Mouse (Mus musculus) heart, embryonic 11.5 days (tissue): ENCODE measurements around the gene Tbc1d10a. TPM values are rescaled to one million over a fixed set of nuclear protein-coding genes. Genes with fewer than 3 reads are reported as not detected.
"Not testable (repeated sequence)": the region's sequence is repeated elsewhere in the genome, so short reads cannot be mapped to it uniquely, and the experiment has no call there.

Experiments used
- ATAC-seq: fragments of 200-750 bp; cut with Nextera tagmentation; replicated peaks from 2 replicates; pipeline ENCODE4 v1.8.0; 2017; ENCODE audit warnings: moderate library complexity; ENCODE audit not compliant: insufficient number of reproducible peaks, low FRiP score, low TSS enrichment
- H3K27ac ChIP-seq: fragments of 300-500 bp; sonication (generic); 2 replicates; pipeline ENCODE4 v1.5.1; 2014; ENCODE audit warnings: mild to moderate bottlenecking, low read depth, low read length
- H3K27me3 ChIP-seq: fragments of 300-500 bp; sonication (generic); 2 replicates; pipeline ENCODE4 v1.6.1; 2014; ENCODE audit warnings: mild to moderate bottlenecking, low read length, mixed read lengths; ENCODE audit not compliant: control insufficient read depth, insufficient read depth
- H3K36me3 ChIP-seq: fragments of 300-500 bp; sonication (generic); 2 replicates; pipeline ENCODE4 v1.6.1; 2014; ENCODE audit warnings: mild to moderate bottlenecking, low read length, moderate library complexity, mixed read lengths; ENCODE audit not compliant: control insufficient read depth, insufficient read depth
- H3K4me1 ChIP-seq: fragments of 300-500 bp; sonication (generic); 2 replicates; pipeline ENCODE4 v1.6.1; 2014; ENCODE audit warnings: low read length; ENCODE audit not compliant: control insufficient read depth, insufficient read depth
- H3K4me2 ChIP-seq: fragments of 300-500 bp; sonication (generic); 2 replicates; pipeline ENCODE4 v1.6.1; 2014; ENCODE audit warnings: mild to moderate bottlenecking, moderate library complexity
- H3K4me3 ChIP-seq: fragments of 300-500 bp; sonication (generic); 2 replicates; pipeline ENCODE4 v1.5.1; 2014; ENCODE audit warnings: low read depth, low read length
- H3K9ac ChIP-seq: fragments of 300-500 bp; sonication (generic); 2 replicates; pipeline ENCODE4 v1.6.1; 2014; ENCODE audit warnings: mild to moderate bottlenecking, low read depth, low read length, moderate library complexity
- H3K9me3 ChIP-seq: fragments of 300-500 bp; sonication (generic); replicated peaks from 2 replicates; pipeline ENCODE4 v1.6.1; 2016; ENCODE audit warnings: low read length; ENCODE audit not compliant: control insufficient read depth
- WGBS: fragments of 180-500 bp; shearing (Covaris S2); extraction: QIAGEN DNeasy Blood & Tissue Kit; methylation state at CpG from one replicate; pipeline ENCODE4 v1.1.7; 2014; ENCODE audit not compliant: insufficient replicate concordance; 5-methylcytosine and 5-hydroxymethylcytosine counted together
- polyA plus RNA-seq: library from polyadenylated mRNA; unstranded; fragments of >200 nt; fragmentation: Nextera tagmentation; extraction: Ambion mirVana; gene quantifications from 2 replicates; pipeline ENCODE4 v1.2.1, GENCODE M21; 2014

The Tbc1d10a gene
- polyA plus RNA-seq, 1 experiment from 2014 or later = 10.1 TPM

DNA sequence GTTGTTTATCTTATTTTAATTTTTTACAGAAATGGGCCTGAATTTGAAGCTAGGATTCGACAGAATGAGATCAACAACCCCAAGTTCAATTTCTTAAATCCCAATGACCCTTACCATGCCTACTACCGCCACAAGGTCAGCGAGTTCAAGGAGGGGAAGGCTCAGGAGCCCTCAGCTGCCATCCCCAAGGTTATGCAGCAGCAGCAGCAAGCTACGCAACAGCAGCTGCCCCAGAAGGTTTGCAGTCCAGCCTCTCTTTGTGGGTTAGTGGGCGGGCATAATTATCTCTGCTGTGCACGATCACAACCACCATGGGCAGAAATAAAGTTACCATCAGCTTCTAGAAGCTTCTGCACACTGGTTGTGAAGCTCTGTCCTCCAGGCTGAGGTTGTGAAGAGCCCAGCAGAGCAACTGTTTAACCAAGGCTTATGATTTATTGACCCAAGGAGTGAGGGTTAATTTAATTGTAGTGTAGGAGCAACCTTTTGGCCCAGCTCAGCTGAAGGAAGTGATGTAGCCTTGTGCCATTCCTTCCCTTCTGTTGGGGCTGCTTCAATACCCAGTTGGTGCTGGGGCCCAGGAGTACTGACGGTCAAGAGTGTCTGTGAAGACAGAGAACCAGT, 20.0 kb upstream of the Tbc1d10a start:
- WGBS = 92% methylated on average over 7 of the region's 7 CpGs
- Histone ChIP-seq H3K27ac (no peak overlapping the region), H3K9ac (no peak overlapping the region), H3K9me3 (no peaks in the 10 kb centered on the region), H3K36me3 (peaks cover 49% of the 10 kb centered on the region), H3K27me3 (no peaks in the 10 kb centered on the region), H3K4me3 (no peak overlapping the region), H3K4me1 (peaks cover under 1% of the 10 kb centered on the region), H3K4me2 (no peak overlapping the region)
- ATAC-seq = no peak

DNA sequence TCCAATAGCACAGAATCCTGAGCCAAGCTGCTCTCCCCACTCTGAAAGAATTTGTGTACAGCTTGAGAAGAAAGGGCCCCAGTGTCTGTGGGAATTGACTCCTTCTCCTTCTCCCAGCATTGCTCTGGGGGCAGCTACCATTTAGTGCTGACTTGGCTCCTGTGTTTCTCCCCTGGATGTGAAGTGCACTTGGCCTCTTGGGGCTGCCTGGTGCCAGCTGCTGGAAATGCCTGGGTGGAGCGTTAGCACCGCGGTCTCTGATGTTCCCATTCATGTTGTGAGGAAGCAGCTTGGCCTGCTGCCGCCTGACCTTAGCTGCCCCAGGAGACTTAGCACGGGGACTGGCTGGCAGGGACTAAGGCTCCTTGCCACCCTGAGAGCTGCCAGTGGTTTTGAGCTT, 12.0 kb upstream of the Tbc1d10a start:
- Histone ChIP-seq H3K4me1 (no peaks in the 10 kb centered on the region), H3K36me3 (peaks cover 78% of the 10 kb centered on the region), H3K27ac (no peak overlapping the region), H3K4me3 (no peak overlapping the region), H3K27me3 (no peaks in the 10 kb centered on the region), H3K9ac (no peak overlapping the region), H3K4me2 (no peak overlapping the region), H3K9me3 (no peaks in the 10 kb centered on the region)
- ATAC-seq = no peak
- WGBS = 89% methylated on average over 5 of the region's 5 CpGs

DNA sequence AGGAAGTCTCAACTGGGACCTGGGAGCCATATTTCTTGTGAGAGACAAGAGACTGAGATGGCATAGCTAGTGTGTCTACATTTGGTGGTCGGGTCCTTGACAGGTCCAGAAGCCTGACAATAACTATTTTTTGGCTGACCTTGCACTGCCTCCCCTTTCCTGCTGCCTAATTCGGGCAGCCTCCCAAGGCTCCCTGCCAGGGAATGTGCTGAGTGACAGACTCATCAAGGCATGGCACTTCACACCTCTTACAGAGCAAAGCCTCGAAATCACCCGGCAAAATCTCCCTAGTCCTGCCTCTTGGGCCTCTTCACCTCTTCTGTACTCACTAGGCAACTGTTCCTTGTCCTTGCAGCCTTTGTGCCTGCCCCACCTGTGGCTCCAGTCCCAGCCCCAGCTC, 8.9 kb upstream of the Tbc1d10a start:
- Histone ChIP-seq H3K9ac (no peak overlapping the region), H3K9me3 (no peaks in the 10 kb centered on the region), H3K4me1 (no peaks in the 10 kb centered on the region), H3K4me2 (no peak overlapping the region), H3K4me3 (no peak overlapping the region), H3K27ac (no peak overlapping the region), H3K36me3 (peaks cover 78% of the 10 kb centered on the region), H3K27me3 (no peaks in the 10 kb centered on the region)
- ATAC-seq = no peak; the same call in 1 of the 2 replicates
- 55% methylated on average over 4 of the region's 4 CpGs for WGBS

DNA sequence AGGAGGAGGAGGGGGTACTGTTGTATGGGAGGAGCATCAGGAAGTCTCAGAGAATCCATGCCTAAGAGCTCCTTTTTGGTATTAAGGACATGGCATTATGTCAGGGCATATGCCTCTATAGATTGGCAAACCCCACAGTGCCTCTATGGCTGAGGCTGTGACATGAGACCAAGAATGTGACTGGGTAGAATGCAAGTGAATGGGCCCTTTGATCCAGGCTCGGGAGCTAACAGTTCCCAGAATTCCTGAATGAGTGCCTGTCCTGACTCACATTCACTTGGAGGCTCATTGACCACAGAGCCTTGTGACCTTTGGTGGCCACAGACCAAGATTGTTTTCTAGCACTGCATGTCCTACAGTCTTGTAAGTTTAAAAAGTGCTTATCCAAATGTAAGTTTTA, 4.5 kb upstream of the Tbc1d10a start:
- Histone ChIP-seq H3K27ac (no peak overlapping the region), H3K4me1 (no peaks in the 10 kb centered on the region), H3K9me3 (no peaks in the 10 kb centered on the region), H3K4me3 (no peak overlapping the region), H3K36me3 (peaks cover 38% of the 10 kb centered on the region), H3K9ac (no peak overlapping the region), H3K27me3 (no peaks in the 10 kb centered on the region), H3K4me2 (no peak overlapping the region)
- 16% methylated on average over 1 of the region's 1 CpGs for WGBS
- ATAC-seq = no peak

DNA sequence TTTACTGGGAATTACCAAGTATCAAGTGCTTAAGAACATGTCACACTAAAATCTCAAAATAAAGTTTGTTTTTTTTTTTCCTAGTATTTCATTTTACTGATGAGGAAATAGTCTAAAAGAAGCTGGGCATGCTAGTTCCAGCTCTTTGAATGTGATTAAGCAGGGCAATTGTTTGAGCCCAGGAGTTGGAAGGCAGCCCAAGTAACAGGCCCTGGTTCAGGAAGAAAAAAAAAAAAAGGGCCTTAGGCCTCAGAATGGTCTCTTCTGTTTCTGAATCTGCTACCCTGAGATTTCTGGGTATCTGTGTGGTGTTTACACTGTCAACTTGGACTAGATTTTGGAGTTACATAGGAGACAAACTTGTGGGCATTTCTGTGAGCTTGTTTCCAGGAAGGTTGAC, 3.1 kb upstream of the Tbc1d10a start:
- Histone ChIP-seq H3K27ac (no peak overlapping the region), H3K36me3 (peaks cover 24% of the 10 kb centered on the region)

DNA sequence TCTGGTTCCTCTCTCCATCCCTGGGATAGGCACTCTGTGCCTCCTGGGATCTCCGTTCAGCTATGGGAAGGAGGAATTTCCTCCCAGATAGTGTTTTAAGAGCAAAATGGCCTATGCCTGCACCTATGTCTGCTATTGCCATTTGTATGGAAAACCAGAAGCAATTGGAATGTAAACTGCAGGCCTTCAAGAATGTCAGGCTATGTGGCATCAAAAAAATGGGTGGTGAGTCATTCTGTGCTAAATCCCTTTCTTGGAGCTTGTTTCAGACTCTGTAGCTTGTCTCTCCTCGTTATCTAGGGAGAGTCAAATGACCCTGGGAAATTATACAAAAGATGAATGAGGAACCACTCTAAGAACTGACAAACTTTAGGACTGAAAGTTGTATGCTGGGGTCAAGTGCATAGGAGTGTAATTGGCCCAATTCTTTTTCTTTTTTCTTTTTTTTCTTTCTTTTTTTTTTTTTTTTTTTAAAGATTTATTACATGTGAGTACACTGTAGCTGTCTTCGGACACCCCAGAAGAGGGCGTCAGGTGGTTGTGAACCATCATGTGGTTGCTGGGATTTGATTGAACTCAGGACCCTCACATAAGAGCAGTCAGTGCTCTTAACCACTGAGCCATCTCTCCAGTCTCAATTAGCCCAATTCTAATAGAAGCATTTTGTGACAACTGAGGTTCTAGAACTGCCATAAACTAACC, 2.2 kb upstream of the Tbc1d10a start:
- Histone ChIP-seq H3K9ac (no peak overlapping the region), H3K27me3 (no peaks in the 10 kb centered on the region), H3K4me3 (no peak overlapping the region), H3K9me3 (no peaks in the 10 kb centered on the region), H3K4me1 (peaks cover 7% of the 10 kb centered on the region; the same call in 1 of the 2 replicates), H3K4me2 (no peak overlapping the region), H3K27ac (no peak overlapping the region), H3K36me3 (peaks cover 21% of the 10 kb centered on the region)
- WGBS = 65% methylated on average over 4 of the region's 4 CpGs
- ATAC-seq = no peak

More for the DNA sequence above, 3.1 kb upstream of the Tbc1d10a start:
- no peak for ATAC-seq
- H3K9ac ChIP-seq = no peak overlapping the region
- no peak overlapping the region for H3K4me2 ChIP-seq
- no peak overlapping the region for H3K4me3 ChIP-seq
- H3K27me3 ChIP-seq = no peaks in the 10 kb centered on the region
- no peaks in the 10 kb centered on the region for H3K9me3 ChIP-seq
- peaks cover 7% of the 10 kb centered on the region; the same call in 1 of the 2 replicates for H3K4me1 ChIP-seq

DNA sequence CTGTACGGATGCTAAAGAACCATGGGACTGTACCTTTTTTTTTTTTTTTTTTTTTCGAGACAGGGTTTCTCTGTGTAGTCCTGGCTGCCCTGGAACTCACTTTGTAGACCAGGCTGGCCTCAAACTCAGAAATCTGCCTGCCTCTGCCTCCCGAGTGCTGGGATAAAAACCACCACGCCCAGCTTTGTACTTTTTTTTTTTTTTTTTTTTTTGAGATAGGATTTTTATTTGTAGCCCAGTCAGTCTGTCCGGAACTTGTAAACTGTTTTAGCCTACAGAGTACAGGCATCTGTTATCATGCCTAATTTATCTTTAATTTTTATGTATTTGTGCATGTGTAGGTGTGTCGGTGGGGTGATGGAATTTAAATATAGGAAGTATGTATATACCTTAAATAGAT, 1.1 kb upstream of the Tbc1d10a start:
- not testable (repeated sequence) for ATAC-seq

DNA sequence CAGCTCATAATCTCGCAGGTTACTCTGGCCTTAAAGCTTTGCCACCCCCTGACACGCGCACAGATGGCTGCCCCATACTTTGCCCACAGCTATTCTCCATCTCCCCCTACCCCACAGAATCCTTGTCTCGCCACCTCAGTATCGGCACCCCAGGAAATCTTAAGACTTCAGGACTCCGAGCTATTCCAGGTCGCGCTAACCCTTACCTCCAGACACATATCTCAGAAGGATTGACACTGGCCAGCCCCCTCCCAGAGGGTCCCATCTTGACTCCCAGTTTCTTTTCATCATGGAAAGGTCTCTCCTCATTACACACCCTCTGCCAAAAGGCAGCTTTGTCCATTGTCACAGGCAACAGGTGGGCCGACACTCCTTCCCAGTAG, 720 bp downstream of the Tbc1d10a start:
- Histone ChIP-seq H3K9me3 (no peaks in the 10 kb centered on the region), H3K4me3 (peak overlapping the region; percentile 87), H3K27ac (no peak overlapping the region), H3K4me2 (peak overlapping the region; percentile 95), H3K4me1 (peaks cover 7% of the 10 kb centered on the region; the same call in 1 of the 2 replicates), H3K36me3 (0 out of 2 replicates have a peak, but pooled peaks cover 2% of the 10 kb centered on the region), H3K9ac (peak overlapping the region; percentile 92), H3K27me3 (no peaks in the 10 kb centered on the region)
- 11% methylated on average over 9 of the region's 9 CpGs for WGBS
- ATAC-seq = no peak

More for the DNA sequence above, 1.1 kb upstream of the Tbc1d10a start:
- H3K27ac ChIP-seq, H3K4me3 ChIP-seq, H3K27me3 ChIP-seq, H3K4me2 ChIP-seq, H3K4me1 ChIP-seq, H3K9me3 ChIP-seq, H3K9ac ChIP-seq: not testable (repeated sequence)
- H3K36me3 ChIP-seq = peaks cover 12% of the 10 kb centered on the region
- WGBS = 82% methylated on average over 6 of the region's 6 CpGs

DNA sequence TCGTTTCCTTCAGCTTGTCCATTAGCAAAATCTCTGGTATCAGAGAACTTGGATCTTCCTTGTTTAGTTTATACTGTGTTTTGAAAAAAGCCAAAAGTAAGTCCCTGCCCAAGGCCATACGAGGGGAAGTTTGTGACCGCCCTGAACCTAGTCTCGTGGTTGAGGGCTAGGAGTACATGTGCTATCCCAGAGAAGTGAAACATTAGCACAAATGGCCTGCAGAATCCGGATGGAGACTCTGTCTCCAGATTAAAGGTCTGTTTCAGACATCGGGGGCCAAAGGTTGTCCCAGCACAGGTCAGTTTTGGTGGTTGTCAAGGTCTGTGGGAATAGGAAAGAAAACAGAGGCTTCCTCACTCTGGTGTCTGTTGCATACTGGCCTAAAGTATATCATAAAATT, 2.6 kb downstream of the Tbc1d10a start:
- ATAC-seq = no peak
- Histone ChIP-seq H3K4me1 (peaks cover 7% of the 10 kb centered on the region; the same call in 1 of the 2 replicates), H3K9me3 (no peaks in the 10 kb centered on the region), H3K4me3 (no peak overlapping the region), H3K27me3 (no peaks in the 10 kb centered on the region), H3K36me3 (no peaks in the 10 kb centered on the region), H3K9ac (no peak overlapping the region), H3K27ac (no peak overlapping the region), H3K4me2 (no peak overlapping the region)
- WGBS = 84% methylated on average over 6 of the region's 6 CpGs
